Mouse (Mus musculus) stomach, embryonic 16.5 days (tissue): Measurements from ENCODE around the gene Pacs2. TPM values are rescaled to one million over a fixed set of nuclear protein-coding genes. Genes with fewer than 3 reads are reported as not detected.

ENCODE experiments used
- ATAC-seq: fragments of 200-750 bp; cut with Nextera tagmentation; 2 replicates; pipeline ENCODE4 v1.8.0; 2017; ENCODE audit warnings: moderate number of reproducible peaks, moderate TSS enrichment; ENCODE audit not compliant: insufficient read depth, low FRiP score
- H3K27ac ChIP-seq: fragments of 300-500 bp; sonication (generic); 2 replicates; pipeline ENCODE4 v1.5.1; 2014; ENCODE audit warnings: low read length
- H3K27me3 ChIP-seq: fragments of 300-500 bp; sonication (generic); 2 replicates; pipeline ENCODE4 v1.6.1; 2014; ENCODE audit warnings: low read length, control low read depth, mixed read lengths; ENCODE audit not compliant: control insufficient read depth, insufficient read depth
- H3K36me3 ChIP-seq: fragments of 300-500 bp; sonication (generic); 2 replicates; pipeline ENCODE4 v1.6.1; 2014; ENCODE audit warnings: low read length; ENCODE audit not compliant: control insufficient read depth, insufficient read depth
- H3K4me1 ChIP-seq: fragments of 300-500 bp; sonication (generic); 2 replicates; pipeline ENCODE4 v1.6.1; 2014; ENCODE audit warnings: low read length, control low read depth, mixed read lengths; ENCODE audit not compliant: control insufficient read depth, insufficient read depth
- H3K4me2 ChIP-seq: fragments of 300-500 bp; sonication (generic); 2 replicates; pipeline ENCODE4 v1.6.1; 2014; ENCODE audit warnings: low read depth, low read length, mixed read lengths
- H3K4me3 ChIP-seq: fragments of 300-500 bp; sonication (generic); replicated peaks from 2 replicates; pipeline ENCODE4 v1.5.1; 2014; ENCODE audit warnings: mild to moderate bottlenecking, low read length
- H3K9ac ChIP-seq: fragments of 300-500 bp; sonication (generic); 2 replicates; pipeline ENCODE4 v1.6.1; 2014; ENCODE audit warnings: low read length
- H3K9me3 ChIP-seq: fragments of 300-500 bp; sonication (generic); replicated peaks from 2 replicates; pipeline ENCODE4 v1.6.1; 2016; ENCODE audit warnings: low read length, control low read depth; ENCODE audit not compliant: control insufficient read depth
- WGBS: fragments of 180-500 bp; shearing (Covaris S2); extraction: QIAGEN DNeasy Blood & Tissue Kit; methylation state at CpG from one replicate; pipeline ENCODE4 v1.1.7; 2014; 5-methylcytosine and 5-hydroxymethylcytosine counted together
- polyA plus RNA-seq: library from polyadenylated mRNA; unstranded; fragments of >200 nt; fragmentation: Nextera tagmentation; extraction: Ambion mirVana; gene quantifications from 2 replicates; pipeline ENCODE4 v1.2.1, GENCODE M21; 2015

Pacs2 gene
- polyA plus RNA-seq, 1 experiment from 2014 or later: 11.2 TPM

DNA sequence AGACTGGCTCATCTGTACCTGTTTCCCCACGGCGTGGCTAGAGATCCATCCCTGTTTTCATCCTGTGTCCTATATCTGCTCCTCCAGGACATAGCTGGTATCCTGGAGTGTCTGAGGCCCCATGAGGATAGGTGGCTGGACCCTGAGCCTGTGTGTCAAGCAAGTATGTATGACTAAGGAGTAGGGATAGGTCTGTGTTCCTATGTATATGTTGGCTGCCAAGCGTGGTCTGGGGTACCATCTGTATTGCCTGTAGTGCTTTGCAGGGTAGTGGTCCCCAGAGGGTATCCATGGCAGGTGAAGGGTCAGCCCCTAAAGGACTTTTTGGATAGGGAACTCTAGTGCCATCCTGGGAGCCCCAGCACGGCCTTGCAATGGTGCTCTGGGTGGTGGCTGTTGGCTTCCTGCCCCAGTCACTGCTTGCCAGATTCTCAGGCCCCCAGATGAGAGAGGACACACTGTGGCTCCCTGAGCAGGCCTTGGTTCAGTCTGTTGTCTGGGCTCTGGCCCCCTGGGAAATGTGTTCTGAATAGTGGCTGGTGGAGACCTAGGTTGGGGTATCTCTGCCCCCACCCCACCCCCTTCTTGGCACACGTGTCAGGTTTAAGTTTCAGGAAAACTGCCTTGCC lies 86.3 kb downstream of the Pacs2 start:
- H3K9me3 ChIP-seq: no peaks in the 10 kb centered on the region
- no peak overlapping the region for H3K4me3 ChIP-seq
- no peak for ATAC-seq
- H3K4me2 ChIP-seq: no peak overlapping the region
- peaks cover 38% of the 10 kb centered on the region for H3K4me1 ChIP-seq
- peak overlapping the region; percentile 100; the same call in 1 of the 2 replicates for H3K9ac ChIP-seq
- no peak overlapping the region for H3K27ac ChIP-seq
- no peaks in the 10 kb centered on the region for H3K27me3 ChIP-seq
- no peaks in the 10 kb centered on the region for H3K36me3 ChIP-seq
- WGBS: 67% methylated on average over 5 of the region's 5 CpGs

GRCm38 (mm10) chr12:113101251-113101960 lies 87.1 kb downstream of the Pacs2 start:
- 73% methylated on average over 9 of the region's 9 CpGs for WGBS
- Histone ChIP-seq H3K9me3 (no peaks in the 10 kb centered on the region), H3K36me3 (no peaks in the 10 kb centered on the region), H3K9ac (no peak overlapping the region), H3K4me2 (no peak overlapping the region), H3K27ac (no peak overlapping the region), H3K4me1 (peaks cover 38% of the 10 kb centered on the region), H3K4me3 (no peak overlapping the region), H3K27me3 (no peaks in the 10 kb centered on the region)
- no peak for ATAC-seq

DNA sequence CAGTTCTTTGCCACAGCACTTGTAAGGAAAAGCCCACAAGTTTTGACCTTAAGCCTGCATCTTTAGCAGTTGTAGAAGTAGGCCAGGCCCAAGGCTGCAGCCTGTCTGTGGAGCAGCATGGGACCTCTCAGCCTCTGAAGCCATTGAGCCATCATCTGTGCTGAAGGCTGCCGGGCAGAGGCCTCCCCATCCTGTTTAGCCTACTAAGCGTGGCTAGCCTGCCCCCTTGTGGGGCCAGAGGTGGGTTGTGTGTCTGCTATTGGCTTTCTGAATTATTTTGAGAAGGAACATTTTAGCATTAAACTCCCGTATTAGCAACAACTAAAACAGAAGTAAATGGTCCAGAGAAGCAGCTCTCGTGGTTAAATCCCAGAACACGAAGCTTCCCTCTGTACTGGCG lies 88.2 kb downstream of the Pacs2 start:
- Histone ChIP-seq H3K27me3 (no peaks in the 10 kb centered on the region), H3K4me3 (no peak overlapping the region), H3K9me3 (no peaks in the 10 kb centered on the region), H3K4me2 (no peak overlapping the region), H3K9ac (no peak overlapping the region), H3K27ac (no peak overlapping the region), H3K4me1 (peaks cover 34% of the 10 kb centered on the region), H3K36me3 (no peaks in the 10 kb centered on the region)
- 56% methylated on average over 6 of the region's 6 CpGs for WGBS
- no peak for ATAC-seq

- ATAC-seq: no peak
- H3K4me1 ChIP-seq: peaks cover 30% of the 10 kb centered on the region
- H3K36me3 ChIP-seq: no peaks in the 10 kb centered on the region
- no peaks in the 10 kb centered on the region for H3K9me3 ChIP-seq
- no peaks in the 10 kb centered on the region for H3K27me3 ChIP-seq
- no peak overlapping the region for H3K4me3 ChIP-seq
- no peak overlapping the region for H3K4me2 ChIP-seq
- H3K27ac ChIP-seq: no peak overlapping the region
- H3K9ac ChIP-seq: no peak overlapping the region
- 76% methylated on average over 8 of the region's 8 CpGs for WGBS
These were observed 89.6 kb downstream of the Pacs2 start for GRCm38 (mm10) chr12:113103846-113104451.

DNA sequence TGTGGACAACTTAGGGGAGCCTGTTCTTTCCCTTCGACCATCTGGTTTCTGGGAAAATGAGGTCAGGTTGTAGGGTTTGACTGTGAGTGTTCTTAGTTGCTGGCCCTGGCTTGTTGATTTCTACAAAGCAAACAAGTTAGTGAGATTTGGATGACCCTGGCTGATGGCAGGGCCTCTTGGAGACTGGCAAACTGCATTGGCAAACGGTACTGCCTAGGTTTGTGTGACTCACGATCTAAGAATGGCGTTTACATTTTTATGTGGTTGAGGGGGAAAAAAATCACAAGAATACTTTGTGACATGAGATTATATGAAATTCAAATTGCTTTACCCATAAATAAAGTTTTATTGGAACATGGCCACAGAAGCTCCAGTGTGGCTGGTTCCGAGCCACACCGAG lies 92.1 kb downstream of the Pacs2 start:
- peaks cover 19% of the 10 kb centered on the region for H3K4me1 ChIP-seq
- no peak overlapping the region for H3K27ac ChIP-seq
- no peaks in the 10 kb centered on the region for H3K9me3 ChIP-seq
- H3K27me3 ChIP-seq: no peaks in the 10 kb centered on the region
- no peak for ATAC-seq
- H3K36me3 ChIP-seq: no peaks in the 10 kb centered on the region
- no peak overlapping the region for H3K9ac ChIP-seq
- H3K4me2 ChIP-seq: no peak overlapping the region
- no peak overlapping the region for H3K4me3 ChIP-seq
- WGBS: 65% methylated on average over 6 of the region's 6 CpGs

GRCm38 (mm10) chr12:113107431-113108124 lies 93.3 kb downstream of the Pacs2 start:
- Histone ChIP-seq H3K27ac (no peak overlapping the region), H3K4me2 (no peak overlapping the region), H3K9me3 (no peaks in the 10 kb centered on the region), H3K36me3 (no peaks in the 10 kb centered on the region; the same call in 1 of the 2 replicates), H3K4me3 (no peak overlapping the region), H3K27me3 (no peaks in the 10 kb centered on the region), H3K9ac (no peak overlapping the region), H3K4me1 (peaks cover 19% of the 10 kb centered on the region)
- 73% methylated on average over 4 of the region's 4 CpGs for WGBS
- ATAC-seq: no peak

DNA sequence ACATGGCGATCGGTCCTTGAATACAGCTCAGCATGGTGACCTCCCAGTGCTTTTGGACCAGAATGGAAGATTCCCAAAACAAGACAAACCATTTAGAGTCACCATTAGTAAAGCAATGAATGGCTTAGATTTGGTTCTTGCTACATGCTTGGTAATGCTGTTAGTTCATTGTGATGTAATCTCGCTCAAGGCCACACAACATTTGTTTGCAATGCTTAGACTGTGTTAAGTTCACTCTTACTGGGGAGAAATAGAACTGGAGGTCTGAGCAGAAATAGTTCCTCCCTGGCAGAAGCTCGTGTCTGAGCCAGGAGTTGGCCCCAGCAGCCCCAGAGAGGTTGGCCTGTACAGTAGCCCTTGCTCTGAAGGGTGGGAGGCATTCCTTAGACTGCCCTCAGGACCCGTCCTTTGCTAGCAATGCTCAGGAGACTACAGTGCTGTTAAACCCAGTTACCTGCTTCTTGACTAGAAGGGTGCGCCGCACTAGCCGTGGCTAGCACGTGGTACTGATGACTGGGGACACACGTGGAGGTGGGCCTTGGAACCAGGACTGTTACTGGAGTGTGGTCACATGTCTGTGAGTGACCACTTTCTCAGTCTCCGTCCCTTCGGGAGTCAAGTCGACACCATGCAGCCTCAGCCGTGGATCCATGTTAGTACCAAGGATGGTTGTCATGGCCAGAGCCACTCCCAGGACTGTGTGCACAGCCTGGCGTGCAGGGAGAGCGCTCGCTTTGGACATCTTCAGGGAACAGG lies 94.4 kb downstream of the Pacs2 start:
- H3K4me2 ChIP-seq: no peak overlapping the region
- no peaks in the 10 kb centered on the region for H3K9me3 ChIP-seq
- no peaks in the 10 kb centered on the region; the same call in 1 of the 2 replicates for H3K36me3 ChIP-seq
- H3K27me3 ChIP-seq: no peaks in the 10 kb centered on the region
- 84% methylated on average over 17 of the region's 17 CpGs for WGBS
- no peak overlapping the region for H3K9ac ChIP-seq
- H3K4me1 ChIP-seq: peaks cover 16% of the 10 kb centered on the region
- no peak for ATAC-seq
- H3K27ac ChIP-seq: no peak overlapping the region
- no peak overlapping the region for H3K4me3 ChIP-seq

DNA sequence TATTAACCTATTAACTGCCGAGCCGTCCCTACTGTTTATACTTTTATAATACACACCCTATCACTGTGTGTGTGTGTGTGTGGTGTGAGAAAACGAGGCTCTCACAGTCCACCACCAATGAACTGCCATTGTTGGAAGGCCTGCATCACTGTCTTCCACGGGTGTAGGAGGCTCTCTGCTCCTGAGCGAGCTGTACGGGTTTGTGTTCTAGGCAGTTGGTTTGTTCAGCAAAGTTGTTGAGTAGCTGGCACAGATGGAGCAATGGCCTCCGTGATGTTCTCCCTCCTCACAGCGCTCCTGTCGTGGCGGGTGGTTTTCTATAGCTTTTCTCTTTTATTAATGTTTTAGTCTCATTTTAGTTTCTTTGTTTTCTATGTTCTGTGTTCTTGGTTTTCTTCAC lies 95.5 kb downstream of the Pacs2 start:
- H3K9me3 ChIP-seq: no peaks in the 10 kb centered on the region
- H3K4me1 ChIP-seq: peaks cover 10% of the 10 kb centered on the region
- H3K27ac ChIP-seq: no peak overlapping the region
- no peaks in the 10 kb centered on the region for H3K27me3 ChIP-seq
- WGBS: 80% methylated on average over 10 of the region's 10 CpGs
- H3K4me3 ChIP-seq: no peak overlapping the region
- H3K4me2 ChIP-seq: no peak overlapping the region
- no peak overlapping the region for H3K9ac ChIP-seq
- no peak for ATAC-seq
- no peaks in the 10 kb centered on the region; the same call in 1 of the 2 replicates for H3K36me3 ChIP-seq
